Mouse (Mus musculus): ENCODE measurements around the gene Uso1. TPM values are rescaled to one million over a fixed set of nuclear protein-coding genes. Genes with fewer than 3 reads are reported as not detected.

Uso1 gene
- polyA plus RNA-seq (2014; fragmentation: Illumina TruSeq; extraction: RNeasy Lipid Tissue Mini Kit (QIAGEN cat#74804); ENCODE audit: low read depth, low replicate concordance) = 93.0 TPM

GRCm38 (mm10) chr5:92137239-92138046 lies at the start of gene Uso1:
Uso1 (plus strand) TSS chr5:92137938.

GRCm38 (mm10) chr5:92215308-92215707 lies 77.6 kb downstream of the Uso1 start, which contains the start of gene U90926:
U90926 (minus strand) TSS chr5:92215408.

Other genes starting within 250 kb of the Uso1 start
- gene Rchy1, start 174.9 kb upstream of the Uso1 start, polyA plus RNA-seq (2014; fragmentation: Illumina TruSeq; extraction: RNeasy Lipid Tissue Mini Kit (QIAGEN cat#74804); ENCODE audit: low read depth, low replicate concordance) = 50.4 TPM
- gene Odaph, start 150.5 kb upstream of the Uso1 start, polyA plus RNA-seq (2014; fragmentation: Illumina TruSeq; extraction: RNeasy Lipid Tissue Mini Kit (QIAGEN cat#74804); ENCODE audit: low read depth, low replicate concordance) = not detected
- 12.0 TPM for gene Cdkl2, start 94.1 kb upstream of the Uso1 start, polyA plus RNA-seq (2014; fragmentation: Illumina TruSeq; extraction: RNeasy Lipid Tissue Mini Kit (QIAGEN cat#74804); ENCODE audit: low read depth, low replicate concordance)
- gene G3bp2, start 54.2 kb upstream of the Uso1 start, polyA plus RNA-seq (2014; fragmentation: Illumina TruSeq; extraction: RNeasy Lipid Tissue Mini Kit (QIAGEN cat#74804); ENCODE audit: low read depth, low replicate concordance) = 92.9 TPM
- not detected for gene U90926, start 77.5 kb downstream of the Uso1 start, polyA plus RNA-seq (2014; fragmentation: Illumina TruSeq; extraction: RNeasy Lipid Tissue Mini Kit (QIAGEN cat#74804); ENCODE audit: low read depth, low replicate concordance)
- 0.50 TPM for gene Ppef2, start 118.3 kb downstream of the Uso1 start, polyA plus RNA-seq (2014; fragmentation: Illumina TruSeq; extraction: RNeasy Lipid Tissue Mini Kit (QIAGEN cat#74804); ENCODE audit: low read depth, low replicate concordance)
- 40.2 TPM for gene Naaa, start 140.2 kb downstream of the Uso1 start, polyA plus RNA-seq (2014; fragmentation: Illumina TruSeq; extraction: RNeasy Lipid Tissue Mini Kit (QIAGEN cat#74804); ENCODE audit: low read depth, low replicate concordance)
- 11.8 TPM for gene Sdad1, start 172.5 kb downstream of the Uso1 start, polyA plus RNA-seq (2014; fragmentation: Illumina TruSeq; extraction: RNeasy Lipid Tissue Mini Kit (QIAGEN cat#74804); ENCODE audit: low read depth, low replicate concordance)
- gene Cxcl9, start 190.1 kb downstream of the Uso1 start, polyA plus RNA-seq (2014; fragmentation: Illumina TruSeq; extraction: RNeasy Lipid Tissue Mini Kit (QIAGEN cat#74804); ENCODE audit: low read depth, low replicate concordance) = 17.2 TPM
- 198 TPM for gene Art3, start 193.9 kb downstream of the Uso1 start, polyA plus RNA-seq (2014; fragmentation: Illumina TruSeq; extraction: RNeasy Lipid Tissue Mini Kit (QIAGEN cat#74804); ENCODE audit: low read depth, low replicate concordance)
- gene Cxcl10, start 211.0 kb downstream of the Uso1 start, polyA plus RNA-seq (2014; fragmentation: Illumina TruSeq; extraction: RNeasy Lipid Tissue Mini Kit (QIAGEN cat#74804); ENCODE audit: low read depth, low replicate concordance) = 3.6 TPM

Measured in adipose tissue, adult 10 weeks (tissue).